Mouse (Mus musculus) left cerebral cortex, postnatal 25 days (tissue): Measurements from ENCODE around the gene 1500011B03Rik. TPM values are rescaled to one million over a fixed set of nuclear protein-coding genes. Genes with fewer than 3 reads are reported as not detected.
"Not testable (repeated sequence)": the region's sequence is repeated elsewhere in the genome, so short reads cannot be mapped to it uniquely, and the experiment has no call there.

Source experiments
- DNase-seq, 2 experiments: peaks; one replicate each; pipeline ENCODE4 v3.0.0; 2022; ENCODE audit warnings: low spot score in 2 of 2, mixed read lengths in 1 of 2
- intact Hi-C: fragments of 180-260 bp; cut with DNase I; formaldehyde crosslinking; loops from one replicate; pipeline ENCODE4 v1.15.1; 2025
- total RNA-seq, 2 experiments: library from RNA; stranded (reverse); gene quantifications; 2 replicates each; pipeline ENCODE4 v1.2.3; 2021

1500011B03Rik gene
- total RNA-seq, result 100 to 1,000 TPM; 162 to 177 TPM

DNA sequence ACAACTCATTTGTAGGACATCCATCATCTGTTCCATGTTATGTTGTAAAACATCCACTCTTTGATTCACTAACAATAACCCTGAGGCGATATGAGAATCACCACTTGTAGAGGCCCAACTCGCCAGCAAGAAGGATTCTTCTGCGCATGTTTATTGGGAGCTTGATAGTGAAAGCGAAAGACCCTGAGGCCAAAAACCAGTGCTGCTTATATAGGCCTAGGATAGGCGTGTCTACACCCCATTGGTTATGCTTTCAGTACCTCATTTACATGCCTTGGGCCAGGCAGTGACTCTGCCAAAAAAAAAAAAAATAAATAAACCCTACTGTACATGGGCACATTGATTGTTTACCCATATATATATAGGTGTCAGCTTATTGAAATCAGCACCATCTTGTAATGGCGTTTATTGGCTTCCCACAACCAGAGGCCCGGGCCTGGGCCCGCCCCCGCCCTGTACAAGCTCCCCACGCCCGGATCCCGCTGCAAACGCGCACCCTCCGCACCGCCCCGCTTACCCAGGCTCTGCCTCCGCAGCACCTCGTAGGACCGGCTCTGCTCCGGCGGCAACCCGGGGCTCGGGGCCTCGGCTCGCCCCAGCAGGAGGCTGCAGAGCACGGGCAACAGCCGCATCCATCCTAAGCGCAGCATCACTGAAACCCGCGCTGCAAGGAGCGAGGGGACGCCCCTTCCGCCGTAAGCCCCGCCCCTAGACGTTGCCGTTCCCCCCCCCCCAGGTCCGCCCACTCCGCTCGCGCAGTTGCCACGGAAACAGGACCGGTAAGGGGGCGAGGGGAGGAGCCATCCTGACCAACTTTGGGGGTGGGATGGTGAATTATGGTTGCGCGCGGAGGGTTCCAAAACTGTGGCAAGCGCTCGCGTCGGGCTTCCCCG lies at the start of gene 1500011B03Rik:
TSS of gene 1500011B03Rik (minus strand) at position 673 of the 893 bp plus-strand sequence.
- peak; percentile 77 to 82 for DNase-seq
- intact Hi-C loops, result no loop called here

DNA sequence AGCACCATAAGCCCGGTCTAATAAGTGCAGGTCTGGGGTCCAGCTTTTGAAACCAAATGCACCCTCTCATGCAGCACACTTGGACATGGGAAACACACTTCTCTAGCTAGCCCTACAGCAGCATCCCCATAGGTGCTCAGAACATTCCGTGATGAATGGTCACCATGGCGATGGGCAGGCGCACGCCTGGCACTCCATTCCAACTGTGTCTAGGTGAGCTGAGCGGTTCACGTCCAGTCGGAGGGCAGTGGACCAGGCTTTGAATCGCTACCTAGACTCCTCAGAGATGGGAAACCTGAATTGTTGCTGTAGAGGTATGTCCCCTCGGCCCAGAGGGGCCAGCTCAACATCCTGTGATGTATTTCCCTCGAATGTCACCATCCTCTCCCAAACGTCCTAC lies 42.0 kb upstream of the 1500011B03Rik start:
- intact Hi-C loops, result no loop called here
- no peak for DNase-seq

- intact Hi-C loops, result no loop called here
- no peak for DNase-seq
Measured at GRCm38 (mm10) chr5:114864813-114865212, 41.5 kb upstream of the 1500011B03Rik start.

- intact Hi-C loops, result no loop called here
Measured at GRCm38 (mm10) chr5:114861730-114862129, 38.5 kb upstream of the 1500011B03Rik start.

DNA sequence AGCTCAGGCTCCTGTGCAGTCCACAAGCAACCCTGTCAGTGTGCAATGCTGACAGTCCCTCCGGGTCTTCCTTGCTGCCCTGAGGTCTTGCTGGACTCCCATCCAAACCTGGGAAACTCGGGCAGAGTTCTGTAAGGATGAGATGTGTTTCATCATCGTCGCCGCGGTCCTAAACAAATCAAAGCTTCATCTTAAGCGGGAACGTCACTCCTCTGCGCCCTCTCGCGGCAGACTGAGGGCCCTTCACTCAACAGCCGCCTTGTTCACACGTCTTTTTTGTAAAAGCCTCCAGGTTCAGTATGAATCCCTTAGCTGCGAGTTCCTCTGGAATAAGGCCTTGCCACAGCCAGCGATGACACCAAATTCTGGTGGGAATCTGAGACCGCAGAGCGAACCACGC lies 36.0 kb upstream of the 1500011B03Rik start:
- DNase-seq, result peak; percentile 72 to 80

More at GRCm38 (mm10) chr5:114861730-114862129, 38.5 kb upstream of the 1500011B03Rik start:
- no peak for DNase-seq

DNA sequence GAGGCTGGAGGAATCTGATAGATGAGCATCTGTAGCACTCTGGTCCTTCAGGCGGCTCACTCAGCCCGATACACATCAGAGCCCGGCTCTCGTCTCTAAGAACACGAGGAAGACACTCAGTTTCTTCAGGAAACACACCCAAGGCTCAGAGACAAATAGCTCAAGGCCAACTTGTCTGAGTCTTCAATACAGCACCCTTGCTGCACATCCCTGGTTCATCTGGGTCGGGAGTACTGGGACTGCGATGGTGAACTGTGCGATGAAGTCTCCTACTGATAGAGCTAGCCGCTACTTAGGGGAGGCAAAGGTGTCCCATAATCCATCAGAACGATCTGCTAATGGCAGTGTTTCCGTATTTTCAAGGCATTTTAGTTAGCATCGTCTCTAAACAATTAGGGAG lies 35.3 kb upstream of the 1500011B03Rik start, which contains the start of gene Gm9936:
TSS of gene Gm9936 (minus strand) at position 101 of the 400 bp plus-strand sequence.
- DNase-seq, result no peak
- intact Hi-C loops, result no loop called here

More for the DNA sequence above, 36.0 kb upstream of the 1500011B03Rik start:
- intact Hi-C loops, result no loop called here

GRCm38 (mm10) chr5:114853364-114853763 lies 30.1 kb upstream of the 1500011B03Rik start, which contains the start of gene 4930519G04Rik:
Gene 4930519G04Rik (plus strand): TSS chr5:114853664.
- DNase-seq, intact Hi-C loops: not testable (repeated sequence)

DNA sequence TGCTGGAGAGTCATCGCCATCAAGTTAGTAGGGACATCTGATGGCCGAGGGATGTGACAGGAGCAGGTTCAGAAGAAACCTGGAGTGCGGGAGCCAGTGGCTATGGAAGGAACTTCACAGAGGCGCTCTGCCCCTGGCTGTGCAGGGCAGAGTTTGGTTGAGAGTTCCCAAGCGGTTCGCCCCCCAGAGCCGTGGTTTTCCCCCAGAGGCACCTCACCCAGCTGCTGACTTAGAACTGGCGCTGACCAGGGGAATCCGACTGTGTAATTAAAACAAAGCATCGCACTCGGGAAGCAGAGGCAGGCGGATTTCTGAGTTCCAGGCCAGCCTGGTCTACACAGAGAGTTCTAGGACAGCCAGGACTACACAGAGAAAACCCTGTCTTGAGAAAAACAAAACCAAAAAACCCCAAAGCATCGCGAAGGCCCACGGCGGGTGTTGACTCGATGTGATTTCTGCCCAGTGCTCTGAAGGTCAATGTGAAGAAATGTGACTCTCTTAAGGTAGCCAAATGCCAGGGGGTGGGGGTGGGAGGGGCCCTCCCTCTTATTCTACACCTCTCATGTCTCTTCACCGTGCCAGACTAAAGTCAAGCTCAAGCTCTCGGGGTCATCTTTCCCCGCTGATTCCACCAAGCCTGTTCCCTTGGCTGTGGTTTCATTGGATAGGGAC lies 28.4 kb upstream of the 1500011B03Rik start:
- DNase-seq, result no peak
- intact Hi-C loops, result no loop called here

DNA sequence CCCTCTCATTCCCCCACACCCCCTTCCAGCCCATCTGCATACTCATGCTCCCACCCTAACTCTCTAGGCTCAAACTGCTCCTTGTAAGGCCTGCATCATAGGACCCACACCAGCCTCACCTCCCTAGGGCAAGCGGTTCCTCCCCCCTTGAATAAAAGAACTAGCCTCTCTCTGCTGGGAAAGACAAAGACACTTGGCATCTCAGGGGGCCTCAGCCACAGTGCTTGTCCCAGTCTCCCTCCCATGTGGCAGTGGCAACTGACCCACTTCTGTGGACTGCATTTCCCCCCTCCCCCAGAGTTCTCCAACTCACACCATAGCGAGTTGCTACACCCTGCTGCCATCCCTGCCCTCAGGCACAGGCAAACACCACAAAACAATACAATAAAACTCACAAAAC lies 21.1 kb upstream of the 1500011B03Rik start:
- intact Hi-C loops, result loop anchor here (10.0 kb wide), 1 partner anchor 1500 kb away; no protein-coding TSS in a partner anchor
- not testable (repeated sequence) for DNase-seq

GRCm38 (mm10) chr5:114842674-114843073 lies 19.4 kb upstream of the 1500011B03Rik start:
- no peak for DNase-seq
- intact Hi-C loops, result loop anchor here (10.0 kb wide), 1 partner anchor 1498 kb away; no protein-coding TSS in a partner anchor

DNA sequence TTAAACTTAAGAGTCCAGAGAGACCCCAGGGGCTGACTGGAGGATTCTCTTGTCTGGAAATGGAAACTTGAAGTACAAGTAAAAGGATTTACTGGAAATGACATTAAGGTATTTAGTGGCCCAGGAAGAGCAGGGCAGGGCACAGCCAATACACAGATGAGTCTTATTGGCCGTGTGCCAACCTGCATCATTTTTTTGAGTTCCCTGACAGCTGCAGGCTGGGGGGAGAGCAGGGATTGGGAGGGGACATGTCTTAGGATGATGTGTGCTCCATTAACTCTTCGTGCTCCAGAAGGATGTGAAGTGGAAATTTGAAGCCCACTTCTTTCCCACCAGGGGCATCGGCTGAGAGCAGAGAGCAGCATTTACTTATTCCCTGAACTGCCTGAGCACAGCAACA lies 18.9 kb upstream of the 1500011B03Rik start:
- DNase-seq, result not testable (repeated sequence)
- intact Hi-C loops, result loop anchor here (10.0 kb wide), 1 partner anchor 1497 kb away; no protein-coding TSS in a partner anchor

GRCm38 (mm10) chr5:114840481-114840880 lies 17.2 kb upstream of the 1500011B03Rik start:
- DNase-seq, result not testable (repeated sequence)
- intact Hi-C loops, result loop anchor here (10.0 kb wide), 1 partner anchor 1496 kb away; no protein-coding TSS in a partner anchor

- intact Hi-C loops, result no loop called here
- DNase-seq, result no peak
Measured at GRCm38 (mm10) chr5:114836886-114837285, 13.6 kb upstream of the 1500011B03Rik start.

- no peak for DNase-seq
- intact Hi-C loops, result no loop called here
Measured at GRCm38 (mm10) chr5:114829740-114830139, 6.5 kb upstream of the 1500011B03Rik start.

DNA sequence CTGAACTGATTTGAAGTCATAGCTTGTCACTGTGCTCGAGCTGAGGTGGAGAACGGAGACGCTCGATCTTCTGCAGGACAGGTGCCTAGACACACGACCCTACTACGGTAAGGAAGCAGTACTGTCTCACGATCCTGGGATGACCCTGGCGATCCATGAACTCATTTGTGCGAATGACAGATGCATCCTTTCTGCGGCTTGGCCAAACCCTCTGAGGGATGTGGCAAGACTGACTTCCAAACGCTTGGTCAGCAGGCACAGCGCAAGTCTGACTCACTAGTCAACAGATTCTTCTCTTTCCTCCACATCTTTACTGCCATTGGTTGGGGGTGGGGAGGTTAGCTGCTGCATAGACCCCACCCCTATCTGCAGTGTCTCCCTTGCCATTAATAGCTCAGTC lies 4.2 kb upstream of the 1500011B03Rik start:
- no peak for DNase-seq
- intact Hi-C loops, result no loop called here

GRCm38 (mm10) chr5:114825978-114826691 lies 2.9 kb upstream of the 1500011B03Rik start:
- intact Hi-C loops, result no loop called here
- DNase-seq, result no peak

- intact Hi-C loops, result no loop called here
- peak; percentile 48 to 64 for DNase-seq
Measured at GRCm38 (mm10) chr5:114824197-114824596, 929 bp upstream of the 1500011B03Rik start.

DNA sequence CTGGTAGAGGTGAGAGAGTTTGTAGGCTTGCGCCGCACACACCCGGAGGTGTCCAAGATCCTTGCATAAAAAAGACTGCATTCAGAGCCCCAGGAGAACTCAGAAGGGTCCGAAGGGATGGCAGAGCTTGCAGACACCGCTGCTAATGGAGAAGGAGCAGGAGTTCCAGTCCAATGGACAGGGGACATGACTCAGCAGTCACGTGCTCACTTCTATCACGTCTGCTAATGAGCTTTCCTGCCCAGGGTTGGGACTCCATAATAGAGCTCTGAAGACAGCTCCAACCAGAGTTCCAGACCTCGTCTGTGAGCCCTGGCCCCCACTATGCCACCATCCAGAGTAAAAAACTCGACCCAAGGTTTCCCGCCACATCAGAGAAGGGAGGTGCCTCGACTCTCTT lies 5.1 kb downstream of the 1500011B03Rik start:
- intact Hi-C loops, result no loop called here
- no peak for DNase-seq

- intact Hi-C loops, result no loop called here
Measured at GRCm38 (mm10) chr5:114816599-114816998, 6.7 kb downstream of the 1500011B03Rik start.

More at GRCm38 (mm10) chr5:114816599-114816998, 6.7 kb downstream of the 1500011B03Rik start:
- DNase-seq, result no peak
